Mouse (Mus musculus): ENCODE measurements around the gene Zfp688.
"Not testable (repeated sequence)": the region's sequence is repeated elsewhere in the genome, so short reads cannot be mapped to it uniquely, and the experiment has no call there.

Gene Zfp688

GRCm38 (mm10) chr7:127411418-127411817, 10.4 kb downstream of the Zfp688 start:
- no peak for DNase-seq (ENCODE audit: low spot score in 2 of 2)

GRCm38 (mm10) chr7:127406002-127406987, 15.6 kb downstream of the Zfp688 start, which contains the start of gene Zfp764:
Zfp764 (minus strand) TSS chr7:127406822.
- DNase-seq (ENCODE audit: low spot score in 2 of 2) = peak; percentile 81 to 91

GRCm38 (mm10) chr7:127404101-127404500, 17.8 kb downstream of the Zfp688 start:
- not testable (repeated sequence) for DNase-seq (ENCODE audit: low spot score in 2 of 2)

GRCm38 (mm10) chr7:127402980-127403379, 18.9 kb downstream of the Zfp688 start:
- no peak for DNase-seq (ENCODE audit: low spot score in 2 of 2)

- no peak for DNase-seq (ENCODE audit: low spot score in 2 of 2)
Observed at GRCm38 (mm10) chr7:127400355-127400754, 21.5 kb downstream of the Zfp688 start.

GRCm38 (mm10) chr7:127393944-127394333, 27.9 kb downstream of the Zfp688 start:
- DNase-seq (ENCODE audit: low spot score in 2 of 2) = no peak

GRCm38 (mm10) chr7:127393157-127393943, 28.5 kb downstream of the Zfp688 start, which contains the start of gene E430018J23Rik:
E430018J23Rik (minus strand) TSS chr7:127393629.
- peak; percentile 98 to 99 for DNase-seq (ENCODE audit: low spot score in 2 of 2)

- DNase-seq (ENCODE audit: low spot score in 2 of 2) = no peak
Observed at GRCm38 (mm10) chr7:127392251-127392824, 29.5 kb downstream of the Zfp688 start.

GRCm38 (mm10) chr7:127391538-127391937, 30.3 kb downstream of the Zfp688 start:
- no peak for DNase-seq (ENCODE audit: low spot score in 2 of 2)

GRCm38 (mm10) chr7:127390306-127390705, 31.6 kb downstream of the Zfp688 start:
- no peak for DNase-seq (ENCODE audit: low spot score in 2 of 2)

GRCm38 (mm10) chr7:127388201-127388600, 33.7 kb downstream of the Zfp688 start:
- DNase-seq (ENCODE audit: low spot score in 2 of 2) = not testable (repeated sequence)

GRCm38 (mm10) chr7:127386641-127387392, 35.1 kb downstream of the Zfp688 start, which contains the start of gene 9130019O22Rik:
9130019O22Rik (minus strand) TSS chr7:127387166.
- DNase-seq (ENCODE audit: low spot score in 2 of 2) = peak; percentile 91 to 94

- not testable (repeated sequence) for DNase-seq (ENCODE audit: low spot score in 2 of 2)
Observed at GRCm38 (mm10) chr7:127385560-127385959, 36.3 kb downstream of the Zfp688 start.

- DNase-seq (ENCODE audit: low spot score in 2 of 2) = no peak
Observed at GRCm38 (mm10) chr7:127378310-127378921, 43.5 kb downstream of the Zfp688 start.

GRCm38 (mm10) chr7:127375271-127376245, 46.3 kb downstream of the Zfp688 start, which contains the start of gene Zfp747:
Zfp747 (minus strand) TSS chr7:127376050.
- peak; percentile 96 to 97 for DNase-seq (ENCODE audit: low spot score in 2 of 2)

GRCm38 (mm10) chr7:127371870-127372269, 50.0 kb downstream of the Zfp688 start:
- not testable (repeated sequence) for DNase-seq (ENCODE audit: low spot score in 2 of 2)

GRCm38 (mm10) chr7:127371213-127371612, 50.7 kb downstream of the Zfp688 start:
- no peak for DNase-seq (ENCODE audit: low spot score in 2 of 2)

Data from heart, adult 9 months (tissue).